ENCODE assay signal across 21 mouse cellular contexts in the genomic region with DNA sequence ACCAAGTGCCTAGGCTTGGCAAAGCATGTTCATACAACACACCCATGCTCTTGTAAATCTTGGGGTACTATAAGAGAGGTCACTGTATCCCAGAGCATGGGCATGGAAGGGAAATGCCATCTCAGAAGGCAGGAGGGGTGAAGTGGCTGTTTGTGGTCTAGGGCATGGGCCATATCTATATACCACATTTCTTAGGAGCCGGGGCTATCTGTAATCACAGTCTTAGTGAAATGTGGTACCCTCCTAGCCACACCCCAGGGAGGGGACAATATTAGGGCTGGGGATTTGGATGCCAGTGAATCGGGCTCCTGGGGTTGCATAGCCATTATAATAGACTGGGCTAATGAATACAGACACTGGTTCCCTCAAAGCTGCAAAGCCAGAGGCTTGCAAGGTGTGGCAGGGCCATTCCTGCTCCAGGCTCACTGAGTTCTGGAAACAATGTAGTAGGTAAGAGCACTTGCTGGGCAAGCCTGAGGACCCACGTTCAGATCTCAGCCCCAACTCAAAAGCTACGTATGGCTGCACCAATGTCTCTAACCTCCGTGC.
"Had no signal": no experiment of that assay in that cellular context is flagged by ENCODE, and none has a peak within 500 bp of the region (broad histone marks: within the 10 kb centered on the region; RNA-seq: fewer than 3 reads in every experiment).

No protein-coding gene starts in this region.

- H3K27me3 ChIP-seq: kidney, embryonic 15.5 days; limb, embryonic 12.5 days; limb, embryonic 15.5 days; lung, embryonic 15.5 days had no signal

- H3K4me3 ChIP-seq: kidney, embryonic 15.5 days; left cerebral cortex, adult 2 months; limb, embryonic 12.5 days; limb, embryonic 15.5 days; lung, embryonic 15.5 days; midbrain, embryonic 12.5 days had no signal

- H3K4me2 ChIP-seq: kidney, embryonic 15.5 days; limb, embryonic 12.5 days; limb, embryonic 15.5 days; lung, embryonic 15.5 days; midbrain, embryonic 12.5 days had no signal

- H3K36me3 ChIP-seq: kidney, embryonic 15.5 days; limb, embryonic 12.5 days; limb, embryonic 15.5 days; lung, embryonic 15.5 days; midbrain, embryonic 12.5 days had no signal

- H3K4me1 ChIP-seq: kidney, embryonic 15.5 days; limb, embryonic 15.5 days; lung, embryonic 15.5 days had no signal

- H3K9me3 ChIP-seq: kidney, embryonic 15.5 days; limb, embryonic 12.5 days; limb, embryonic 15.5 days; lung, embryonic 15.5 days; midbrain, embryonic 12.5 days had no signal

- H3K27ac ChIP-seq: kidney, embryonic 15.5 days; left cerebral cortex, adult 2 months; limb, embryonic 12.5 days; limb, embryonic 15.5 days; lung, embryonic 15.5 days; midbrain, embryonic 12.5 days; stomach, postnatal 0 days had no signal

- H3K9ac ChIP-seq: kidney, embryonic 15.5 days; limb, embryonic 12.5 days; limb, embryonic 15.5 days; lung, embryonic 15.5 days; midbrain, embryonic 12.5 days had no signal

- DNase-seq: kidney, adult 11 months; kidney, adult 8-10 months; kidney, postnatal 10 days; kidney, postnatal 36 days; layer of hippocampus, postnatal 36 days; left cerebral cortex, postnatal 4 days; lung, adult 18-20 months; lung, postnatal 10 days; lung, postnatal 36 days; right cerebral cortex, adult 18-20 months; right cerebral cortex, postnatal 14 days; right cerebral cortex, postnatal 4 days; thymus, adult 2 months; thymus, postnatal 14 days had no signal
